Mouse (Mus musculus): Measurements from ENCODE around the gene Trpc4ap.
"Not testable (repeated sequence)": the region's sequence is repeated elsewhere in the genome, so short reads cannot be mapped to it uniquely, and the experiment has no call there.

The Trpc4ap gene

GRCm38 (mm10) chr2:155691723-155692493 lies at the start of gene Trpc4ap:
Gene Trpc4ap, minus strand, starts transcription at chr2:155692384.
- in situ Hi-C loops (cut with MboI; ENCODE audit: low sequenced_read_pairs): no loop called here

GRCm38 (mm10) chr2:155737803-155738202 lies 45.6 kb upstream of the Trpc4ap start:
- in situ Hi-C loops (cut with MboI; ENCODE audit: low sequenced_read_pairs): no loop called here

- in situ Hi-C loops (cut with MboI; ENCODE audit: low sequenced_read_pairs): no loop called here
These were observed 44.8 kb upstream of the Trpc4ap start for GRCm38 (mm10) chr2:155736936-155737335.

- in situ Hi-C loops (cut with MboI; ENCODE audit: low sequenced_read_pairs): not testable (repeated sequence)
These were observed 43.6 kb upstream of the Trpc4ap start, which contains the start of gene Gm17581 for GRCm38 (mm10) chr2:155735766-155736165. Gene Gm17581, minus strand, starts transcription at chr2:155735866.

GRCm38 (mm10) chr2:155735080-155735479 lies 42.9 kb upstream of the Trpc4ap start:
- in situ Hi-C loops (cut with MboI; ENCODE audit: low sequenced_read_pairs): no loop called here

- in situ Hi-C loops (cut with MboI; ENCODE audit: low sequenced_read_pairs): no loop called here
These were observed 37.0 kb upstream of the Trpc4ap start, which contains the start of gene Edem2 for GRCm38 (mm10) chr2:155729158-155729645. Gene Edem2, minus strand, starts transcription at chr2:155729475.

GRCm38 (mm10) chr2:155728742-155729141 lies 36.6 kb upstream of the Trpc4ap start:
- in situ Hi-C loops (cut with MboI; ENCODE audit: low sequenced_read_pairs): no loop called here

- in situ Hi-C loops (cut with MboI; ENCODE audit: low sequenced_read_pairs): no loop called here
These were observed 35.7 kb upstream of the Trpc4ap start for GRCm38 (mm10) chr2:155727764-155728395.

GRCm38 (mm10) chr2:155726302-155726701 lies 34.1 kb upstream of the Trpc4ap start:
- in situ Hi-C loops (cut with MboI; ENCODE audit: low sequenced_read_pairs): no loop called here

GRCm38 (mm10) chr2:155724526-155724925 lies 32.3 kb upstream of the Trpc4ap start:
- in situ Hi-C loops (cut with MboI; ENCODE audit: low sequenced_read_pairs): no loop called here

- in situ Hi-C loops (cut with MboI; ENCODE audit: low sequenced_read_pairs): no loop called here
These were observed 31.9 kb upstream of the Trpc4ap start for GRCm38 (mm10) chr2:155724036-155724435.

GRCm38 (mm10) chr2:155720585-155720984 lies 28.4 kb upstream of the Trpc4ap start:
- in situ Hi-C loops (cut with MboI; ENCODE audit: low sequenced_read_pairs): no loop called here

- in situ Hi-C loops (cut with MboI; ENCODE audit: low sequenced_read_pairs): no loop called here
These were observed 25.2 kb upstream of the Trpc4ap start for GRCm38 (mm10) chr2:155717082-155717990.

GRCm38 (mm10) chr2:155710557-155710956 lies 18.4 kb upstream of the Trpc4ap start:
- in situ Hi-C loops (cut with MboI; ENCODE audit: low sequenced_read_pairs): no loop called here

- in situ Hi-C loops (cut with MboI; ENCODE audit: low sequenced_read_pairs): no loop called here
These were observed 15.1 kb upstream of the Trpc4ap start for GRCm38 (mm10) chr2:155707251-155707650.

- in situ Hi-C loops (cut with MboI; ENCODE audit: low sequenced_read_pairs): no loop called here
These were observed 11.4 kb upstream of the Trpc4ap start for GRCm38 (mm10) chr2:155703630-155704029.

GRCm38 (mm10) chr2:155701399-155701919 lies 9.3 kb upstream of the Trpc4ap start:
- in situ Hi-C loops (cut with MboI; ENCODE audit: low sequenced_read_pairs): no loop called here

GRCm38 (mm10) chr2:155698443-155698842 lies 6.3 kb upstream of the Trpc4ap start:
- in situ Hi-C loops (cut with MboI; ENCODE audit: low sequenced_read_pairs): not testable (repeated sequence)

GRCm38 (mm10) chr2:155696851-155697250 lies 4.7 kb upstream of the Trpc4ap start:
- in situ Hi-C loops (cut with MboI; ENCODE audit: low sequenced_read_pairs): no loop called here

- in situ Hi-C loops (cut with MboI; ENCODE audit: low sequenced_read_pairs): no loop called here
These were observed 3.9 kb upstream of the Trpc4ap start for GRCm38 (mm10) chr2:155696091-155696558.

- in situ Hi-C loops (cut with MboI; ENCODE audit: low sequenced_read_pairs): no loop called here
These were observed 3.1 kb upstream of the Trpc4ap start for GRCm38 (mm10) chr2:155695316-155695715.
